Mouse (Mus musculus) thymus, adult 2 months (tissue): ENCODE data around the gene Gramd1b.

Source experiments
- CTCF ChIP-seq: fragments of 200-500 bp; IDR thresholded peaks from 2 replicates; pipeline ENCODE4 v1.5.1; 2012; ENCODE audit warnings: mild to moderate bottlenecking, control low read depth, low read length, moderate library complexity, borderline replicate concordance; ENCODE audit not compliant: control insufficient read depth, poor library complexity, insufficient read depth; ENCODE audit errors: extremely low read depth
- POLR2A ChIP-seq: fragments of 200-500 bp; IDR thresholded peaks from 2 replicates; pipeline ENCODE4 v1.6.1; 2012; ENCODE audit warnings: mild to moderate bottlenecking, low read length, control low read depth, moderate library complexity; ENCODE audit not compliant: control insufficient read depth, poor library complexity, insufficient read depth; ENCODE audit errors: extremely low read depth

DNA sequence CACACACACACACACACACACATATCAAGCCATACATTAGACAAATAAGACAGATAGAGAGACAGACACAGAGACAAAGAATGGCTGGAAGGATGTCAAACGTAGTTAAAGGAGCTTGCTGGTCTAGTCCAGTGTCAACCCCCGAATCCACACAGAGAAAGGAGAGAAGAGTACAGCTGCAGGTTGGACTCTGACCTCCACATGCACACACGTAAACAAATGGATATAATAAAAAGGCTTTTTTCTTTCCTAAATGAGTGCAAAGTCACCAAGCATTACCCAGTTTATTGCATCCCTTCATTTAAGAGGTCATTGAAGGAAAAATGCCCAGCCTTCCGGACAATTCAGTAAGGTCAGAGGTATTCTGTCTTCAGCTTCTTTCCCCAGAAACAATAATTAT, 161.0 kb downstream of the Gramd1b start:
- TF ChIP-seq POLR2A (no peak), CTCF (no peak)
